Mouse (Mus musculus) kidney, embryonic 14.5 days (tissue): ENCODE data around the gene Fam193b. TPM values are rescaled to one million over a fixed set of nuclear protein-coding genes. Genes with fewer than 3 reads are reported as not detected.

Experiments used
- microRNA-seq: library from miRNA; unstranded; fragments of <30 nt; microRNA quantifications from one replicate; pipeline ENCODE4, GENCODE M21; 2016
- polyA plus RNA-seq: library from polyadenylated mRNA; unstranded; fragments of >200 nt; fragmentation: Nextera tagmentation; extraction: Ambion mirVana; gene quantifications from 2 replicates; pipeline ENCODE4 v1.2.1, GENCODE M21; 2014

The Fam193b gene
- polyA plus RNA-seq, 1 experiment from 2014 or later = 39.3 TPM

Small RNA genes lying within 50 kb of the gene (microRNA-seq; reads per million reads assigned to microRNA genes)
- 1.3 reads per million for gene Mir6945

Other genes starting within 250 kb of the Fam193b start
- gene Rab24, start 249.2 kb downstream of the Fam193b start, polyA plus RNA-seq = 80.1 and 92.5 TPM in 2 replicates
- gene Mxd3, start 241.3 kb downstream of the Fam193b start, polyA plus RNA-seq = 25.7 and 31.2 TPM in 2 replicates
- 75.0 and 108 TPM in 2 replicates for gene Lman2, start 208.3 kb downstream of the Fam193b start, polyA plus RNA-seq
- gene Rgs14, start 201.4 kb downstream of the Fam193b start, polyA plus RNA-seq = 0.86 and 0.92 TPM in 2 replicates
- 15.5 and 39.4 TPM in 2 replicates for gene Slc34a1, start 172.9 kb downstream of the Fam193b start, polyA plus RNA-seq
- not detected in 2 replicates for gene Pfn3, start 155.9 kb downstream of the Fam193b start, polyA plus RNA-seq
- not detected in 2 replicates for gene F12, start 144.3 kb downstream of the Fam193b start, polyA plus RNA-seq
- gene Grk6, start 126.0 kb downstream of the Fam193b start, polyA plus RNA-seq = 38.9 and 59.3 TPM in 2 replicates
- 0.77 and 3.4 TPM in 2 replicates for gene Prr7, start 106.9 kb downstream of the Fam193b start, polyA plus RNA-seq
- gene Dbn1, start 83.0 kb downstream of the Fam193b start, polyA plus RNA-seq = 118 and 164 TPM in 2 replicates
- 136 and 141 TPM in 2 replicates for gene Pdlim7, start 57.4 kb downstream of the Fam193b start, polyA plus RNA-seq
- gene Dok3, start 41.8 kb downstream of the Fam193b start, polyA plus RNA-seq = 1.9 and 2.2 TPM in 2 replicates
- gene Ddx41, start 34.5 kb downstream of the Fam193b start, polyA plus RNA-seq = 94.1 and 94.7 TPM in 2 replicates
- gene Tmed9, start 2.6 kb upstream of the Fam193b start, polyA plus RNA-seq = 73.5 and 232 TPM in 2 replicates
- 13.5 and 18.2 TPM in 2 replicates for gene B4galt7, start 28.8 kb upstream of the Fam193b start, polyA plus RNA-seq
- 58.3 and 60.3 TPM in 2 replicates for gene Caml, start 51.9 kb upstream of the Fam193b start, polyA plus RNA-seq
- 35.7 and 48.5 TPM in 2 replicates for gene Ddx46, start 63.9 kb upstream of the Fam193b start, polyA plus RNA-seq
- 55.2 and 77.6 TPM in 2 replicates for gene B230219D22Rik, start 122.0 kb upstream of the Fam193b start, polyA plus RNA-seq
- gene Txndc15, start 143.5 kb upstream of the Fam193b start, polyA plus RNA-seq = 87.1 and 91.7 TPM in 2 replicates
- gene Pcbd2, start 156.2 kb upstream of the Fam193b start, polyA plus RNA-seq = 49.2 and 58.4 TPM in 2 replicates
- 0.32 TPM in 1 of 2 replicates, not detected in the other for gene Catsper3, start 213.4 kb upstream of the Fam193b start, polyA plus RNA-seq